Mouse (Mus musculus) limb, embryonic 11.5 days (tissue): ENCODE results near the gene Pramel1. TPM values are rescaled to one million over a fixed set of nuclear protein-coding genes. Genes with fewer than 3 reads are reported as not detected.
A peak's percentile ranks its signal among the peaks of the same experiment; 100 is the strongest.
"Not testable (repeated sequence)": the region's sequence is repeated elsewhere in the genome, so short reads cannot be mapped to it uniquely, and the experiment has no call there.

Source experiments
- ATAC-seq: fragments of 200-750 bp; cut with Nextera tagmentation; 2 replicates; pipeline ENCODE4 v1.8.0; 2017; ENCODE audit warnings: low read depth; ENCODE audit not compliant: insufficient number of reproducible peaks, low FRiP score, low TSS enrichment
- DNase-seq: peaks from one replicate; pipeline ENCODE4 v3.0.0-alpha.2; 2015; ENCODE audit warnings: low spot score
- H3K27ac ChIP-seq: fragments of 300-500 bp; sonication (generic); replicated peaks from 2 replicates; pipeline ENCODE4 v1.5.1; 2014; ENCODE audit warnings: low read depth, mild to moderate bottlenecking, low read length
- H3K27me3 ChIP-seq: fragments of 300-500 bp; sonication (generic); 2 replicates; pipeline ENCODE4 v1.6.1; 2014; ENCODE audit warnings: mild to moderate bottlenecking, low read length, mixed read lengths; ENCODE audit not compliant: control insufficient read depth, insufficient read depth
- H3K36me3 ChIP-seq: fragments of 300-500 bp; sonication (generic); 2 replicates; pipeline ENCODE4 v1.6.1; 2014; ENCODE audit warnings: mild to moderate bottlenecking, low read length, moderate library complexity, mixed read lengths; ENCODE audit not compliant: control insufficient read depth, insufficient read depth
- H3K4me1 ChIP-seq: fragments of 300-500 bp; sonication (generic); 2 replicates; pipeline ENCODE4 v1.6.1; 2014; ENCODE audit warnings: low read length, mixed read lengths; ENCODE audit not compliant: control insufficient read depth, insufficient read depth
- H3K4me2 ChIP-seq: fragments of 300-500 bp; sonication (generic); 2 replicates; pipeline ENCODE4 v1.6.1; 2014; ENCODE audit warnings: low read depth, mild to moderate bottlenecking, moderate library complexity; ENCODE audit not compliant: severe bottlenecking
- H3K4me3 ChIP-seq: fragments of 300-500 bp; sonication (generic); 2 replicates; pipeline ENCODE4 v1.5.1; 2014; ENCODE audit warnings: low read depth, low read length
- H3K9ac ChIP-seq: fragments of 300-500 bp; sonication (generic); 2 replicates; pipeline ENCODE4 v1.6.1; 2014; ENCODE audit warnings: mild to moderate bottlenecking, low read length
- H3K9me3 ChIP-seq: fragments of 300-500 bp; sonication (generic); 2 replicates; pipeline ENCODE4 v1.6.1; 2016; ENCODE audit warnings: low read length; ENCODE audit not compliant: control insufficient read depth
- WGBS: fragments of 180-500 bp; shearing (Covaris S2); extraction: QIAGEN DNeasy Blood & Tissue Kit; methylation state at CpG from one replicate; pipeline ENCODE4 v1.1.7; 2014; 5-methylcytosine and 5-hydroxymethylcytosine counted together
- polyA plus RNA-seq: library from polyadenylated mRNA; unstranded; fragments of >200 nt; fragmentation: Nextera tagmentation; extraction: Ambion mirVana; gene quantifications from 2 replicates; pipeline ENCODE4 v1.2.1, GENCODE M21; 2014

Gene Pramel1
- polyA plus RNA-seq: not detected in 2 replicates

DNA sequence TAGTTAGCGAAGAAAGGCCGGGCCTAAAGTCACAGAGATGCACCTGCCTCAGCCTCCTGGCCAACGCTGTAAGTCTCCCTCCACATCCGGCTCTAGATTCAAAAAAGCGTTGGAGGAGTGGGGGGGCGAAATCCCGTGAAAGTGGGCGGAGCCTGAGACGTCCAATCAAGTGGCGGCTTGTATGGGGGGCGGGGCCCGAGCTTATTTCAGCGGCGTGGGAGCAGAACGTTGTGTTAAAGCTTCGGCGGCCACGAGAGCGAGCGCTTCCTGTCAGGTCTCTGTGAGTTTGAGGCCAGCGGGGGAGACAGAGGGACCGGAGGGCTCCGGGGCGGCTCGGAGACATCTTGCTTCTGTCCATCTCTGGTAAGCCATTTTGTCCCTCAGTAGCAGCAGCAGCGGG is at the start of gene Pramel1:
Gene Pramel1, plus strand, starts transcription at position 248 of the 400 bp plus-strand sequence.
- no peak within 1 kb of the TSS for H3K4me3 ChIP-seq
- no peaks in the 10 kb centered on the region for H3K4me1 ChIP-seq
- H3K27me3 ChIP-seq: no peaks in the 10 kb centered on the region
- H3K4me2 ChIP-seq: no peak within 1 kb of the TSS
- no peak within 1 kb of the TSS for H3K27ac ChIP-seq
- ATAC-seq: no peak
- H3K36me3 ChIP-seq: no peaks in the 10 kb centered on the region
- 76% methylated on average over 26 of the region's 26 CpGs for WGBS
- no peaks in the 10 kb centered on the region for H3K9me3 ChIP-seq
- no peak within 1 kb of the TSS for H3K9ac ChIP-seq
- no peak for DNase-seq

DNA sequence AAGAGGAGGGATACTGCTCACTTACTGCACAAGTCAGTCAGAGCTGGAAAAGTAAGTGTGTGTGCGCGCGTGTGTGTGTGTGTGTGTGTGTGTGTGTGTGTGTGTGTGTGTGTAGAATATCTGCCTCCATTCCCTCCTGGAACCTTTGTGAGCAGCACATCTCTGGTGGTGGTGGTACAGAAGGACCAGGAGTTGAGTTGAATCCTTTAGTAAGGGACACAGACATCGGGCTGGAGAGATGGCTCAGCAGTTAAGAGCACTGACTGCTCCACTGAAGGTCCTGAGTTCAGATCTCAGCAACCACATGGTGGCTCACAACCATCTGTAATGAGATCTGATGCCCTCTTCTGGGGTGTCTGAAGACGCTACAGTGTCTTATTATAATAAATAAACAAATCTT is 48.7 kb upstream of the Pramel1 start:
- ATAC-seq, H3K4me2 ChIP-seq, H3K4me1 ChIP-seq, DNase-seq, H3K36me3 ChIP-seq, H3K9me3 ChIP-seq, H3K4me3 ChIP-seq, H3K9ac ChIP-seq, H3K27ac ChIP-seq: not testable (repeated sequence)
- 88% methylated on average over 5 of the region's 5 CpGs for WGBS
- H3K27me3 ChIP-seq: peaks cover 25% of the 10 kb centered on the region

DNA sequence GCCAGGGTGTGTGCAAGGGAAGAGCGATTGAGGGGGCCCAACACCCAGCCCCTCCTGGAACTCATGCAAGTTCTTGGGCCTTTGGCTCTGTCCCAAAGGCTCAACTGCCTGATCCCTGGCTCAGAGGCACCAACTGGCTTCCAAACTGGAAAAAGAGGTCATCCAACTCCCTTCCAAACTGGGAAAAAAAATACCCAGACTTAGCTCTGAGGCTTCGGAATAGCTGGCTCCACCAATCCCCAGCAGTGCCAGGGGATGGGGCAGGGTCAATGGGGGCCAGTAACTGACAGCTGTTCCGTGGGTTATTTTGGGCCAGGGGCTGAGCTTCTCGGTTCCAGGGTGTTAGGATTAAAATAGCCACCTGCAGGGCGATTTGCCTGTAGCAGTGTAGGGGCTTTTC is 45.5 kb upstream of the Pramel1 start:
- Histone ChIP-seq H3K4me2 (no peak overlapping the region), H3K4me1 (peaks cover 7% of the 10 kb centered on the region), H3K4me3 (no peak overlapping the region), H3K9me3 (no peaks in the 10 kb centered on the region), H3K9ac (no peak overlapping the region), H3K27ac (no peak overlapping the region), H3K27me3 (peaks cover 40% of the 10 kb centered on the region), H3K36me3 (no peaks in the 10 kb centered on the region)
- ATAC-seq (no peak), DNase-seq (no peak)
- 25% methylated on average over 5 of the region's 5 CpGs for WGBS

DNA sequence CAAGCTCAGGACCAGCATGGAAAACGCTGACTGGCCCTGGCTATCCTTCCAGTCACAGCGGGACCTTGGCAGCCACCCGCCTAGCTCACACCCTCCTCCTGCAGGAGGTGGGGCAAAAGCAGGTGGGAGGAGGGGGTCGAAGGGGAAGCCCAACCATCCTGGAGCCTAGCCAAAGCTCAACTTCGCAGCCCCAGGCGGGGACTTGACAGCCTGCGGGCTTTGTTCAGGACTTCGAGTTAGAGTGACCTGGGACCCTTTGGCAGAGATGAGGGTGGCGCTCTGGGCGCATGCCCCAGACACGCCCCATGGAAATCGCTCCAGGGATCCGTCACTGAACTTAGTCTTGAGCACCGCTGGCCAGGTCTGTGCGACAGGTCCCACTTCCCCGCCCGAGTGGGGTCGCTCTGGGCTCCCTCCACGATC is 44.7 kb upstream of the Pramel1 start, which contains the start of gene Lrrc38:
Gene Lrrc38, plus strand, starts transcription at position 274 of the 423 bp plus-strand sequence.
- H3K9ac ChIP-seq: peak within 1 kb of the TSS; percentile 56
- H3K9me3 ChIP-seq: no peaks in the 10 kb centered on the region
- WGBS: under 1% methylated on average over 19 of the region's 19 CpGs
- DNase-seq: peak; percentile 55
- H3K27me3 ChIP-seq: peaks cover 40% of the 10 kb centered on the region
- H3K4me3 ChIP-seq: peak within 1 kb of the TSS; percentile 53
- H3K4me2 ChIP-seq: peak within 1 kb of the TSS; percentile 97
- H3K4me1 ChIP-seq: peaks cover 7% of the 10 kb centered on the region
- ATAC-seq: no peak
- no peaks in the 10 kb centered on the region for H3K36me3 ChIP-seq
- no peak within 1 kb of the TSS for H3K27ac ChIP-seq

DNA sequence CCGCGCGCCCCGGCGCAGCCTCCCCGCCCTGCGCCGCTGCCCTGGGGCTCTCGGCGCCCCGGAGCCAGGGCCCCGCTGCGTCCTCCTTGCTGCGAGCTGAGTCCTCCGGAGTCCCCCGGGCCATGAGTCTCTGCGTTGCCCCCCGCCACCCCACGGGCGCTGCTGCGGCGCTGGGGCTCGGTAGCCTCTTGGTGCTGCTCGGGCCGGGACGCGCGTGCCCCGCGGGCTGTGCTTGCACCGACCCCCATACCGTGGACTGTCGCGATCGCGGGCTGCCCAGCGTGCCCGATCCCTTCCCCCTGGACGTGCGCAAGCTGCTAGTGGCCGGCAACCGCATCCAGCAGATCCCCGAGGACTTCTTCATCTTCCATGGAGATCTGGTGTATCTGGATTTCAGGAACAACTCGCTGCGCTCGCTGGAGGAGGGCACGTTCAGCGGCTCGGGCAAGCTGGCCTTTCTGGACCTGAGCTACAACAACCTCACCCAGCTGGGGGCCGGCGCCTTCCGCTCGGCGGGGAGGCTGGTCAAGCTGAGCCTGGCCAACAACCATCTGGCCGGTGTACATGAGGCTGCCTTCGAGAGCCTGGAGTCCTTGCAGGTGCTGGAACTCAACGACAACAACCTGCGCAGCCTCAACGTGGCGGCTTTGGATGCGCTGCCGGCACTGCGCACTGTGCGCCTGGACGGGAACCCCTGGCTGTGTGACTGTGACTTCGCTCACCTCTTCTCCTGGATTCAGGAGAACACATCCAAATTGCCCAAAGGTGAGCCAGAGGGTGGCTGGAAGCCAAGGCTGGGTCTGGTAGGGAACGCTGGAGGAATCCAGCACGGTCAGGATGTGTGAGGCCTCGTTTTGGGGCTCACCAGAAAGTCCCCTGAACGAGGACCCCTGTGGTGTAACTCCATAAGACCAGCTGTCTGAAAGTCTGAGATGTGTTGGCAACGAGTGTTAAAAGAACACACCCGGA is 43.9 kb upstream of the Pramel1 start:
- Histone ChIP-seq H3K4me1 (peaks cover 7% of the 10 kb centered on the region), H3K36me3 (no peaks in the 10 kb centered on the region), H3K4me2 (peak overlapping the region; percentile 97), H3K4me3 (peak overlapping the region; percentile 53), H3K27me3 (peaks cover 40% of the 10 kb centered on the region), H3K9me3 (no peaks in the 10 kb centered on the region), H3K9ac (peak overlapping the region; percentile 56), H3K27ac (no peak overlapping the region)
- DNase-seq (peak; percentile 59), ATAC-seq (0 out of 2 replicates have a peak, but pooled peaks have one; percentile 23)
- 3% methylated on average over 62 of the region's 72 CpGs for WGBS

DNA sequence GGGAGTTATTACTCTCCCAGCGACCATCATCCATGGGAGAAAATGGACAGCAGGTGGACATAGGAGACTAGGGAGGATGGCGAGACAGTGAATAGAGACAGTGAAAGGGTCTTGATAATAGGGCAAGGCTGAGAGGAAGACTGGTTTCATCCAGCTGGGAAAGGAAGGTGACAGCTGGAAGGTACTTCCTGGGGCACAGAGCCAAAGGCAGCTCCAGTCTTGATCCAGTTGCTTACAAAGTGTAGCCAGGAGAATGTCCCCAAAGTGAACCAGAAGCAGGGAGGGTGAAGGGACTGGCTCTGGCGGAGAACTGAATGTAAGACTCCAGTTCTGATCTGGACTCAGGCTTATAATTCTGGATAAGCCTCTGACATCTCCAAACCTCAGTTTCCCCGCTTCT is 41.9 kb upstream of the Pramel1 start:
- H3K4me1 ChIP-seq: peaks cover 7% of the 10 kb centered on the region
- H3K27me3 ChIP-seq: peaks cover 40% of the 10 kb centered on the region
- no peaks in the 10 kb centered on the region for H3K9me3 ChIP-seq
- H3K4me3 ChIP-seq: no peak overlapping the region
- WGBS: 78% methylated on average over 4 of the region's 4 CpGs
- no peak overlapping the region for H3K9ac ChIP-seq
- no peaks in the 10 kb centered on the region for H3K36me3 ChIP-seq
- no peak for ATAC-seq
- H3K27ac ChIP-seq: no peak overlapping the region
- DNase-seq: no peak
- H3K4me2 ChIP-seq: no peak overlapping the region

DNA sequence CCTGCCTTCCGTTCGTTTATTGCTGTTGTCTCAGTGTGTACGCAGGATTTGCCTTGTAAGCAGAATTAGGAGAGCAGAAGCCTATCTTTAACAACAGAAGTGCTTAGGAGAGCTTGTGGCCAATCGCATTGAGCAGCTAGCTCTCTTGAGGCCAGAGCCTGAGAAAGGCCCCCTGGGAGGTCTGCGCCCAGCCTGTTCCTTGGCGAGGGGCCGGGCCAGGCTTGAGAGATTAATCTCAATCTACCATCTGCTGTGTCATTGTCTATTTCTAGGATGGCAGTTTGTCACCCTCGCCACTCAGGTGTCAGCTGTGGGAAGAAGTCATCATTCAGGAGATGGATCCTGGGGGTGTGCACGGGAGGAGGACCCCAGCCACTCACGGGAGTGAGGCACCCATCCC is 32.7 kb upstream of the Pramel1 start:
- ATAC-seq: no peak
- no peaks in the 10 kb centered on the region for H3K4me1 ChIP-seq
- no peaks in the 10 kb centered on the region for H3K27me3 ChIP-seq
- H3K36me3 ChIP-seq: no peaks in the 10 kb centered on the region
- no peak overlapping the region for H3K27ac ChIP-seq
- no peak overlapping the region for H3K9ac ChIP-seq
- 74% methylated on average over 10 of the region's 10 CpGs for WGBS
- no peak overlapping the region for H3K4me2 ChIP-seq
- no peak for DNase-seq
- no peak overlapping the region for H3K4me3 ChIP-seq
- H3K9me3 ChIP-seq: no peaks in the 10 kb centered on the region

DNA sequence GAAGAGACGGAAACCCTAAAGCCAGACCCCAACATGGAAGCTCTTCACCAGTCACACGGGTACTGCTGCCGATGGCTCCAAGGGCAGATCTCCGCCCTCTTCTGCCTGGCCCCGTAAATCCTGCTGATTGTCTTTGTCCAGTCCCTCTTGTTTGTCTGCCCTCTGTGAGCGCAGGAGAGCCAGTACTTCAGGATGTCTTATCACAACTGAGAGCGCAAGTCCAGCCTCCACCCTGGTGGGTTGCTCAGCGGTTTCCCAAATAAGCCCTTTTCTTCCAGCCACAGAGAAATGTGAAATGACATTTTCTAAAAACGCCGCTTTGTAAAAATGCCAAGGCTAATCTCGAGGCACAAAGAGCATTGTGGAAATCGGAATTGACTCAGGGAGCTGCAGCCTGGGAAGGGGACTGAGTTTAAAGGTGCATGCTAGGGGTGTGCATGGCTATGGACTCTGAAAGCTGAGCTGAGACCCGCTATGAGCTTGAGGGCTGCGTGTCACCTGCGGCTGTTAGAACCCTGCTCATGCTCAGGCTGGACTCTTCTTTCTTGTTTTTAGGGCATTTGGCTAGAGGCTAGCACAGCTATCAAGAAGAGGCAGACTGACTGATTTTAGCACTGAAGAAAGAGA is 27.7 kb upstream of the Pramel1 start:
- no peaks in the 10 kb centered on the region for H3K36me3 ChIP-seq
- H3K9me3 ChIP-seq: no peaks in the 10 kb centered on the region
- no peak overlapping the region for H3K9ac ChIP-seq
- H3K4me1 ChIP-seq: no peaks in the 10 kb centered on the region
- no peak overlapping the region for H3K4me2 ChIP-seq
- DNase-seq (no peak), ATAC-seq (no peak)
- WGBS: 62% methylated on average over 15 of the region's 15 CpGs
- H3K27me3 ChIP-seq: no peaks in the 10 kb centered on the region
- no peak overlapping the region for H3K4me3 ChIP-seq
- no peak overlapping the region for H3K27ac ChIP-seq
